Mouse (Mus musculus) thymus, adult 2 months (tissue): Measurements from ENCODE around the gene Selenbp1.
"Not testable (repeated sequence)": the region's sequence is repeated elsewhere in the genome, so short reads cannot be mapped to it uniquely, and the experiment has no call there.

Experiments used
- CTCF ChIP-seq: fragments of 200-500 bp; IDR thresholded peaks from 2 replicates; pipeline ENCODE4 v1.5.1; 2012; ENCODE audit warnings: mild to moderate bottlenecking, control low read depth, low read length, moderate library complexity, borderline replicate concordance; ENCODE audit not compliant: control insufficient read depth, poor library complexity, insufficient read depth; ENCODE audit errors: extremely low read depth
- POLR2A ChIP-seq: fragments of 200-500 bp; IDR thresholded peaks from 2 replicates; pipeline ENCODE4 v1.6.1; 2012; ENCODE audit warnings: mild to moderate bottlenecking, low read length, control low read depth, moderate library complexity; ENCODE audit not compliant: control insufficient read depth, poor library complexity, insufficient read depth; ENCODE audit errors: extremely low read depth

GRCm38 (mm10) chr3:94931427-94932082 lies 1.3 kb upstream of the Selenbp1 start:
- not testable (repeated sequence) for TF ChIP-seq CTCF, POLR2A
